Mouse (Mus musculus) MEL (cell line): ENCODE measurements around the gene Tmem216.

Experiments
- CTCF ChIP-seq, 3 experiments: IDR thresholded peaks in 2 of 3; conservative IDR thresholded peaks in 1 of 3; 2 replicates each; pipeline ENCODE4 v1.5.1; 2011 to 2012; ENCODE audit warnings: low read length in 3 of 3, low read depth in 2 of 3, mild to moderate bottlenecking in 2 of 3, improper control_type of control experiment in 1 of 3, inconsistent platforms in 1 of 3, mixed read lengths in 1 of 3, moderate library complexity in 1 of 3; ENCODE audit not compliant: control insufficient read depth in 1 of 3, insufficient read depth in 1 of 3, poor library complexity in 1 of 3, severe bottlenecking in 1 of 3
- EP300 ChIP-seq, 2 experiments: IDR thresholded peaks; 2 replicates each; pipeline ENCODE4 v1.6.1; 2011; ENCODE audit warnings: improper control_type of control experiment in 2 of 2, low read length in 2 of 2, low read depth in 1 of 2, mild to moderate bottlenecking in 1 of 2
- HCFC1 ChIP-seq: IDR thresholded peaks from 2 replicates; pipeline ENCODE4 v1.6.1; 2012; ENCODE audit warnings: low read depth, mild to moderate bottlenecking, inconsistent platforms, low read length, improper control_type of control experiment, moderate library complexity
- RAD21 ChIP-seq: IDR thresholded peaks from 2 replicates; pipeline ENCODE4 v1.6.1; 2011; ENCODE audit warnings: mild to moderate bottlenecking, low read depth, low read length, improper control_type of control experiment

DNA sequence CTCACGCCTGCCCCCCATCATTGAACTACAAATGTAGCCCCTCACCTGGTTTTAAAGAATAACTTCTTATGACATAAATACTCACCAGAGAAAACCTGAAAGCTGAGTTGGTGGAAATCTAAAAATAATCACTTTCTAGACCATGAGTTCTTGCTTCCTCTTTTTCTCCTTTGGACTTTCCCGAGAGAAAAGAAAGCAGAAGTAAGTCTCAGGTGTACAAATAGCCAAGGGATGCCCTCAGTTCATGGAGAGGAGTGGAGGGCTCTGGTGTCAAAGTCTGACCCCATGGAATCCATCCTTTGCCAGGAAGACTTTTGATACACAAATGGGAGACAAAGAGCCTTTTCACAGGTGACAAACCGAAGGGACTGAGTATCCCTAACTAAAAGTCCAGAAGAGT is 24.7 kb upstream of the Tmem216 start:
- TF ChIP-seq RAD21, result no peak
- TF ChIP-seq HCFC1, result no peak
- peak in 1 of 2 experiments; percentile 32; a peak in 1 of 4 replicates for TF ChIP-seq EP300 (IDR thresholded peaks at IDR 0.05; ENCODE audit: low read depth in 1 of 2, low read length in 2 of 2)
- TF ChIP-seq CTCF (IDR thresholded peaks at IDR 0.05 in 2 of 3, conservative IDR thresholded peaks at IDR 0.05 in 1 of 3; ENCODE audit: control insufficient read depth in 1 of 3, insufficient read depth in 1 of 3, low read depth in 2 of 3, low read length in 3 of 3, poor library complexity in 1 of 3, severe bottlenecking in 1 of 3), result no peak
